Comparison of ENCODE assay signal across 13 mouse cellular contexts in the genomic region with DNA sequence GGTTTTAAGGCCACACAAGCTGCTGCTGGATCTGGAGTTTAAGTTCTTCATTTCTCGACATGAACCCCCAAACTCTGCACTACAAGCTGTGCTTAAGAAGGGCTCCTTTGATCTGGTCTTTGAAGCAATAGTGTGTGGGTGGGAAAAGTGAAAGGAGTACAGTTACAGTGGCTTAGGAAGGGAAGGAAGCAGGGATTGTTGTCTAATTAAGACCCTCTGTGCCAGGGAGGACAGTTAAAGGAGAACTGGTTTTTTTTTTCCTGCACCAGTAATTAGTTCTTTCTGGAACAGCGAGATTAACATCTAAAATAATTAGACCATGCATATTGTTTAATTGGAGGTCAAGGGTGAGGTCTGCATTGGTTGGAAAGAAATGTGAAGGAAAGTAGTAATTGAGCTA. TPM values are rescaled to one million over a fixed set of nuclear protein-coding genes. Genes with fewer than 3 reads are reported as not detected.
DNase-seq lines count a peak whose midpoint lies in the region; ATAC-seq and TF ChIP-seq lines count a peak whose summit lies in the region.
"Had no signal": no experiment of that assay in that cellular context is flagged by ENCODE, and none has a peak within 500 bp of the region (broad histone marks: within the 10 kb centered on the region; RNA-seq: fewer than 3 reads in every experiment).

No protein-coding gene starts in this region.

- H3K36me3 ChIP-seq in kidney, embryonic 16.5 days (ENCODE audit: insufficient read depth, low read length): peaks cover 23% of the 10 kb centered on the region
- H3K36me3 ChIP-seq in embryonic facial prominence, embryonic 12.5 days: peaks cover 12% of the 10 kb centered on the region
- H3K36me3 ChIP-seq in myocyte (ENCODE audit: control insufficient read depth, insufficient read depth): peaks cover 11% of the 10 kb centered on the region
- H3K36me3 ChIP-seq in forebrain, embryonic 11.5 days (ENCODE audit: control insufficient read depth, insufficient read depth, low read length): no peaks in the 10 kb centered on the region; the same call in 1 of the 2 replicates

- H3K27ac ChIP-seq in kidney, embryonic 16.5 days (ENCODE audit: low read length): peak overlapping the region; percentile 6; the same call in 1 of the 2 replicates
- 0 out of 2 replicates have a peak overlapping the region, but pooled peaks have one; percentile 30 for H3K27ac ChIP-seq in embryonic facial prominence, embryonic 12.5 days
- no peak overlapping the region for H3K27ac ChIP-seq in forebrain, embryonic 11.5 days (ENCODE audit: low read depth, low read length)
- H3K27ac ChIP-seq: hindbrain, embryonic 14.5 days; midbrain, embryonic 13.5 days; neural tube, embryonic 12.5 days had no signal

- H3K4me2 ChIP-seq in kidney, embryonic 16.5 days (replicated peaks; ENCODE audit: low read depth, low read length): no peak overlapping the region
- no peak overlapping the region for H3K4me2 ChIP-seq in embryonic facial prominence, embryonic 12.5 days (replicated peaks)
- peak overlapping the region; percentile 41 for H3K4me2 ChIP-seq in myocyte (ENCODE audit: low read depth)
- H3K4me2 ChIP-seq in forebrain, embryonic 11.5 days (ENCODE audit: low read depth, low read length, severe bottlenecking): no peak overlapping the region
- H3K4me2 ChIP-seq: heart, embryonic 11.5 days; hindbrain, embryonic 14.5 days; midbrain, embryonic 13.5 days; neural tube, embryonic 12.5 days had no signal

- H3K4me3 ChIP-seq in kidney, embryonic 16.5 days (ENCODE audit: low read length): no peak overlapping the region
- no peak overlapping the region for H3K4me3 ChIP-seq in embryonic facial prominence, embryonic 12.5 days
- H3K4me3 ChIP-seq in myocyte: no peak overlapping the region
- H3K4me3 ChIP-seq in forebrain, embryonic 11.5 days (ENCODE audit: low read depth, low read length): no peak overlapping the region
- H3K4me3 ChIP-seq: midbrain, embryonic 13.5 days; neural tube, embryonic 12.5 days had no signal

- H3K27me3 ChIP-seq in kidney, embryonic 16.5 days (ENCODE audit: insufficient read depth, low read length): no peaks in the 10 kb centered on the region
- H3K27me3 ChIP-seq in embryonic facial prominence, embryonic 12.5 days: no peaks in the 10 kb centered on the region
- no peaks in the 10 kb centered on the region for H3K27me3 ChIP-seq in myocyte (ENCODE audit: control insufficient read depth, insufficient read depth, insufficient read length)
- H3K27me3 ChIP-seq in forebrain, embryonic 11.5 days (ENCODE audit: control insufficient read depth, insufficient read depth, low read length): no peaks in the 10 kb centered on the region
- H3K27me3 ChIP-seq: midbrain, embryonic 13.5 days; neural tube, embryonic 12.5 days had no signal

- H3K4me1 ChIP-seq in kidney, embryonic 16.5 days (ENCODE audit: insufficient read depth, low read length): peaks cover 58% of the 10 kb centered on the region
- peaks cover 31% of the 10 kb centered on the region for H3K4me1 ChIP-seq in embryonic facial prominence, embryonic 12.5 days
- H3K4me1 ChIP-seq in forebrain, embryonic 11.5 days (replicated peaks; ENCODE audit: control insufficient read depth, insufficient read depth, low read length): peaks cover 1% of the 10 kb centered on the region; the same call in 1 of the 2 replicates

- no peak overlapping the region for H3ac ChIP-seq in myocyte (ENCODE audit: control insufficient read depth, insufficient read length)

- TF ChIP-seq POLR2A in myocyte (IDR thresholded peaks at IDR 0.05; ENCODE audit: insufficient read length, low read depth): no peak

- no peak overlapping the region for H3K9ac ChIP-seq in kidney, embryonic 16.5 days (replicated peaks; ENCODE audit: low read length)
- H3K9ac ChIP-seq in embryonic facial prominence, embryonic 12.5 days: no peak overlapping the region
- no peak overlapping the region for H3K9ac ChIP-seq in forebrain, embryonic 11.5 days (ENCODE audit: low read length)
- H3K9ac ChIP-seq: hindbrain, embryonic 14.5 days; midbrain, embryonic 13.5 days; neural tube, embryonic 12.5 days had no signal

- no peaks in the 10 kb centered on the region for H3K9me3 ChIP-seq in kidney, embryonic 16.5 days (ENCODE audit: low read length)
- no peaks in the 10 kb centered on the region for H3K9me3 ChIP-seq in embryonic facial prominence, embryonic 12.5 days
- no peaks in the 10 kb centered on the region for H3K9me3 ChIP-seq in forebrain, embryonic 11.5 days (ENCODE audit: control insufficient read depth, low read length)
- H3K9me3 ChIP-seq: midbrain, embryonic 13.5 days; neural tube, embryonic 12.5 days had no signal

- no peak for ATAC-seq in kidney, embryonic 16.5 days (ENCODE audit: low FRiP score, low TSS enrichment)
- no peak for ATAC-seq in embryonic facial prominence, embryonic 12.5 days (ENCODE audit: insufficient number of reproducible peaks, insufficient read depth, low FRiP score, low TSS enrichment)
- no peak for ATAC-seq in forebrain, embryonic 11.5 days (replicated peaks; ENCODE audit: low FRiP score)
- ATAC-seq: lung, postnatal 0 days; midbrain, embryonic 13.5 days had no signal

- WGBS in kidney, embryonic 16.5 days: 17% methylated on average over 2 of the region's 2 CpGs
- WGBS in embryonic facial prominence, embryonic 12.5 days: 21% methylated on average over 2 of the region's 2 CpGs
- 43% methylated on average over 2 of the region's 2 CpGs for WGBS in forebrain, embryonic 11.5 days

- peaks cover 100% of the 10 kb centered on the region for H3K79me2 ChIP-seq in myocyte (ENCODE audit: control insufficient read depth, insufficient read depth)

- DNase-seq in kidney, postnatal 36 days: no peak
- DNase-seq in T-cell, adult 2 months (ENCODE audit: low spot score): peak; percentile 14
- DNase-seq in spleen, postnatal 36 days (ENCODE audit: low spot score in 2 of 2): no peak
- DNase-seq in forebrain, embryonic 11.5 days (ENCODE audit: low spot score): no peak
- DNase-seq: cerebellum, adult 8-10 months had no signal

TF ChIP-seq in myocyte, 11 proteins besides CTCF, POLR2A, EP300 and RAD21:
- TF ChIP-seq TCF3 (IDR thresholded peaks at IDR 0.05; ENCODE audit: insufficient read length, low read depth) (no peak), MYOD1 (IDR thresholded peaks at IDR 0.05; ENCODE audit: control insufficient read depth in 1 of 3, insufficient read length in 2 of 3, low read depth in 2 of 3) (no peak), SRF (IDR thresholded peaks at IDR 0.05; ENCODE audit: control insufficient read depth, insufficient read length, low read depth) (no peak), MAX (IDR thresholded peaks at IDR 0.05; ENCODE audit: low read depth) (no peak), CEBPB (IDR thresholded peaks at IDR 0.05; ENCODE audit: insufficient read depth, poor library complexity, severe bottlenecking) (no peak), REST (IDR thresholded peaks at IDR 0.05; ENCODE audit: insufficient read depth, insufficient read length) (no peak), TCF12 (IDR thresholded peaks at IDR 0.05; ENCODE audit: insufficient read depth, poor library complexity, severe bottlenecking) (no peak), MYOG (IDR thresholded peaks at IDR 0.05; ENCODE audit: control insufficient read depth in 1 of 3, insufficient read depth in 1 of 3, insufficient read length in 2 of 3, low read depth in 2 of 3) (no peak), E2F4 (IDR thresholded peaks at IDR 0.05; ENCODE audit: insufficient read depth) (no peak), USF1 (IDR thresholded peaks at IDR 0.05; ENCODE audit: low read depth) (no peak), POLR2AphosphoS2 (IDR thresholded peaks at IDR 0.05; ENCODE audit: insufficient read length, low read depth) (no peak)
TF ChIP-seq in myocyte: peak in this region for 0.

RNA-seq across cellular contexts. Expression of a gene that starts 11.2 kb away (rescaled TPM):
- 34.9 and 47.1 TPM in 2 replicates for polyA plus RNA-seq in kidney, embryonic 16.5 days (2015; fragmentation: Nextera tagmentation; extraction: Ambion mirVana)
- polyA plus RNA-seq in embryonic facial prominence, embryonic 12.5 days (2016; fragmentation: Nextera tagmentation; extraction: Ambion mirVana): 66.1 and 70.9 TPM in 2 replicates
- 8.6 TPM for polyA plus RNA-seq in myocyte (2012; fragmentation: generic; extraction: Trizol)
- polyA plus RNA-seq in forebrain, embryonic 11.5 days (2014; fragmentation: Nextera tagmentation; extraction: Ambion mirVana): 51.3 and 53.9 TPM in 2 replicates
